Mouse (Mus musculus) midbrain, embryonic 16.5 days (tissue): ENCODE results near the gene Morn5. TPM values are rescaled to one million over a fixed set of nuclear protein-coding genes. Genes with fewer than 3 reads are reported as not detected.

ENCODE experiments used
- ATAC-seq: fragments of 200-750 bp; cut with Nextera tagmentation; 2 replicates; pipeline ENCODE4 v1.8.0; 2017; ENCODE audit warnings: moderate TSS enrichment
- H3K27ac ChIP-seq: fragments of 300-500 bp; sonication (generic); 2 replicates; pipeline ENCODE4 v1.5.1; 2014; ENCODE audit warnings: mild to moderate bottlenecking, low read length, mixed read lengths
- H3K27me3 ChIP-seq: fragments of 300-500 bp; sonication (generic); 2 replicates; pipeline ENCODE4 v1.6.1; 2014; ENCODE audit warnings: low read depth, low read length, mixed read lengths; ENCODE audit not compliant: control insufficient read depth, insufficient read depth
- H3K36me3 ChIP-seq: fragments of 300-500 bp; sonication (generic); 2 replicates; pipeline ENCODE4 v1.6.1; 2014; ENCODE audit warnings: mild to moderate bottlenecking, low read length, moderate library complexity, mixed read lengths; ENCODE audit not compliant: control insufficient read depth, insufficient read depth
- H3K4me1 ChIP-seq: fragments of 300-500 bp; sonication (generic); 2 replicates; pipeline ENCODE4 v1.6.1; 2014; ENCODE audit warnings: mild to moderate bottlenecking, low read length, mixed read lengths; ENCODE audit not compliant: control insufficient read depth, insufficient read depth
- H3K4me2 ChIP-seq: fragments of 300-500 bp; sonication (generic); 2 replicates; pipeline ENCODE4 v1.6.1; 2014; ENCODE audit warnings: mild to moderate bottlenecking, low read length, mixed read lengths
- H3K4me3 ChIP-seq: fragments of 300-500 bp; sonication (generic); 2 replicates; pipeline ENCODE4 v1.5.1; 2014; ENCODE audit warnings: low read depth, mild to moderate bottlenecking, low read length, moderate library complexity, mixed read lengths
- H3K9ac ChIP-seq: fragments of 300-500 bp; sonication (generic); 2 replicates; pipeline ENCODE4 v1.6.1; 2014; ENCODE audit warnings: low read depth, low read length, mixed read lengths
- H3K9me3 ChIP-seq: fragments of 300-500 bp; sonication (generic); replicated peaks from 2 replicates; pipeline ENCODE4 v1.6.1; 2014; ENCODE audit warnings: mild to moderate bottlenecking, low read length, mixed read lengths; ENCODE audit not compliant: control insufficient read depth, poor library complexity, severe bottlenecking
- WGBS: fragments of 180-500 bp; shearing (Covaris S2); extraction: QIAGEN DNeasy Blood & Tissue Kit; methylation state at CpG from one replicate; pipeline ENCODE4 v1.1.7; 2014; 5-methylcytosine and 5-hydroxymethylcytosine counted together
- polyA plus RNA-seq: library from polyadenylated mRNA; unstranded; fragments of >200 nt; fragmentation: Nextera tagmentation; extraction: Ambion mirVana; gene quantifications from 2 replicates; pipeline ENCODE4 v1.2.1, GENCODE M21; 2015

The Morn5 gene
- polyA plus RNA-seq, 1 experiment from 2014 or later = 3.5 TPM

DNA sequence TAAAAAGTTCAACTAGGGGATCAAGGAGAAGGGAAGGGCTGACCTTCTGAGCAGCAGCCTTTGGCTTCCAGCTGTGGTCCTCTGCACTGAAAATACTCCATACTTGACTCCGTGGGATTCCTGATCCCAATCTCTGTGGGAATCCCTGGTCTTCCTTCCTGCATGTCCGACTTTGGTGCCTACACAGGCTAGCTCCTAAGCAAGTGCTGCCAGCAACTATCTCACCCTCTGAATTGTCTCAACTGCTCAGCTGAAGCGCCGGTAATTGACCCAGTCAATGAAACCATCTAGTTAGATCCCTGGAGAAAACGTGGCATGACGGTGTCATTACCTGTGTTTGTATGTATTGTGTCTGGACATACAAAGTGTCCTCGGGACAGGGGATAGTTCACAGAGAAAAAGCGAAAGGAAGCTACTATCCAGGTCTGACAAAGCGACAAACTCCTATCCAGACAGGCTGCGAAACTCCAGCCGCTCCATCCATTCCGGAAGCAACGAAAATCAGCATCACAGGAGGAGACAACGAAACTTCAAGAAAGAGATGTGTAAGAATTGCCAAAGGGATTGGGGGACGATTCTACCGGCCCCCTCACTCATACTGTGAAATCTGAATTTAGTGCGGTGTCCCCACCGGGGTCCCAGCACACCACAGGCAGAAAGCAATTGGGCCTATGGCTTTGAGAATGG, 48.0 kb downstream of the Morn5 start:
- WGBS = 2% methylated on average over 18 of the region's 18 CpGs
- H3K9ac ChIP-seq = no peak overlapping the region
- H3K27ac ChIP-seq = no peak overlapping the region
- H3K4me1 ChIP-seq = peaks cover 6% of the 10 kb centered on the region; the same call in 1 of the 2 replicates
- no peak overlapping the region for H3K4me2 ChIP-seq
- peaks cover 87% of the 10 kb centered on the region for H3K27me3 ChIP-seq
- no peaks in the 10 kb centered on the region for H3K9me3 ChIP-seq
- H3K4me3 ChIP-seq = no peak overlapping the region
- no peaks in the 10 kb centered on the region for H3K36me3 ChIP-seq
- ATAC-seq = no peak

DNA sequence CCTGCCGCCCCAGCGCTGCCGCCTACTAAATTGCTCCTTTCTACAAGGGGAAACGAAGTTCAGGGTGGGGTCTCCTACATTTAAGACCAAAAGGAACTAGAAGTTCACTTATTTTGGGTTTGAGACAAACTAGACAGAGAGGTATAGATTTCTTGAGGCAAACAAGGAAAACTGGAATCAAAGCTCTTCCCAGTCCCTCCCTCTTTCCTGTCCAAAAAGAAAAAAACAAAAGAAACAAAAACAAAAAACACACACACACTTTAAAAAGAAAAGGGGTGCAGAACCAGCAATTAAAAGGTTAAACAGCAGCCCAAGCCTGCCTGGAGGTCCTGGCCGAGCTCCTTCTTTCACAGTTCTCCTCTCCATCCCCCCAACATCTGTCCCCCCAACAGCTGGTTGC, 48.8 kb downstream of the Morn5 start:
- Histone ChIP-seq H3K9ac (no peak overlapping the region), H3K4me3 (no peak overlapping the region), H3K4me1 (peaks cover 13% of the 10 kb centered on the region), H3K27ac (no peak overlapping the region), H3K9me3 (no peaks in the 10 kb centered on the region), H3K27me3 (peaks cover 87% of the 10 kb centered on the region), H3K36me3 (no peaks in the 10 kb centered on the region), H3K4me2 (no peak overlapping the region)
- 4% methylated on average over 5 of the region's 5 CpGs for WGBS
- no peak for ATAC-seq

DNA sequence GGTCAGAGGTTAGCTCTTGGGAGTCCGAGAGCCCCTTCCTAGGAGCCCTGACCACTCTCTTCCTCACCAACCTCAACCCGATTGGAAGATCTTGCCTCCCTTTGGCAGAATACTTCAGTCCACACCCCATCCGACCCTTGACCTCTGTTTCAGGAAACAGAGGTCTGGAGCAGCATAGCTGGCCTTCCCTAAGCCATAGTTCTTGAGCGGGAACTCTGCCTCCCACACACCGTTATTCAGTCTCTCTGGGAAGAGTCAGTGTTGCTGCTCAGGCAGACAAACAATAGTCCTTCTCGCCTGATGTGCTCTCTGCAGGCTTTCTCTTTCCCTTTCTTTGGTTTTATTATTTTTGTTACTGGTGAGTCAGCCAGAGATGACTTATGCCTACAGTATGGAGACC, 50.5 kb downstream of the Morn5 start:
- Histone ChIP-seq H3K27ac (no peak overlapping the region), H3K9me3 (no peaks in the 10 kb centered on the region), H3K4me2 (no peak overlapping the region), H3K36me3 (no peaks in the 10 kb centered on the region), H3K4me3 (no peak overlapping the region), H3K27me3 (peaks cover 76% of the 10 kb centered on the region), H3K4me1 (peaks cover 23% of the 10 kb centered on the region), H3K9ac (no peak overlapping the region)
- 13% methylated on average over 6 of the region's 6 CpGs for WGBS
- ATAC-seq = no peak

DNA sequence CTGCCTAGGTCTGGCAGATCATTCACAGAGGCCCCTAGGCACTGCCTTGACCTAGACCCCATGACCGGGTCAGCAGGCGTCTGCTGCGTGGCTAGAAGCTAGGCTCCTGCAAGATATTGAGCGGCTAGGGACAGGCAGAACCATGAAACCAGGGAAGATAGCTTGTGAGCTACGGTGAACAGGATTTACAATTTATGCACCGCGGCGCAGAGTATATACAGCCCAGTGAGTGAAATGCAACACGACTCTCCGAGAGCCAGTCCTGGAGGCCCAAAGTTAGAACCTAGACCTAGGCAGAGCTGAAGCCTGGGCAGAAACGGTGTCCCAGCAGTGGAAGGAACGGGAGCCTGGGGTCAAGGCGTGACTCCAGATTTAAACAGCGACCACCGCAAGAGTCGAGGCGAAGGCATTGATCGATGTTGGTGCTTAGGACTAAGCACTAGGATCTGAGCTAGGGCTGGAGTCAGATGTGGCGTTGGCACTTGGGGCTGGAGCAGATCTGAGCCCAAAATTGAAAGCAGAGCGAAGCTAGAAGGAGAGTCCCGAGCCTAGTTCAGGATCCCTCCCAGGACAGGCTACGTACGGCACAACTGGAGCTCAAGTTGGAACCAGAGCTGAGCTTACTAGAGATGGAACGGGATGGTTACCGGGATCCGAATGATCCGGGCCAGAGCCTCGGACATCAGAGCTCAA, 52.8 kb downstream of the Morn5 start:
- Histone ChIP-seq H3K9me3 (no peaks in the 10 kb centered on the region), H3K36me3 (no peaks in the 10 kb centered on the region), H3K9ac (0 out of 2 replicates have a peak overlapping the region, but pooled peaks have one; percentile 10), H3K4me3 (peak overlapping the region; percentile 14; the same call in 1 of the 2 replicates), H3K4me2 (peak overlapping the region; percentile 2; the same call in 1 of the 2 replicates), H3K4me1 (peaks cover 31% of the 10 kb centered on the region), H3K27ac (no peak overlapping the region), H3K27me3 (peaks cover 71% of the 10 kb centered on the region)
- ATAC-seq = no peak
- 3% methylated on average over 28 of the region's 28 CpGs for WGBS

DNA sequence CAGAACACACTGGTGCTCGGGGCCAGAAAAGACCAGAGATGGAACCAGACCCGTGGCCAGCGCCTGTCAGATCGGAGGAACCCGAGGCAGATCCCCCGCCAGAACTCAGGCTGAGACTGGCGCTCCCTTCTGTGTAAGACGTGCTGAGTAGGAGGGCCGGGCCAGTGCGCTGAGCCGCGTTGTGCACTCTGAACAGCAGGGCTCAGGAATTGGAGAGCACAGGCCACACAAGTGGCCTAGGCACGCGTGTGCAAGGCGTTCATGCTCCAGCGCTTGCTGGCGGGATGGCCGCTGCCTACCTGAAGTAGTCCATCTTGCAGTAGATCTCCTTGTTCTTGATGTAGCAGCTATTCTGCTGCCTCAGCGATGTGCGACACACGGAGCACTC, 53.3 kb downstream of the Morn5 start:
- Histone ChIP-seq H3K4me3 (peak overlapping the region; percentile 14; the same call in 1 of the 2 replicates), H3K9me3 (no peaks in the 10 kb centered on the region), H3K4me1 (peaks cover 31% of the 10 kb centered on the region), H3K27me3 (peaks cover 73% of the 10 kb centered on the region), H3K4me2 (peak overlapping the region; percentile 2; the same call in 1 of the 2 replicates), H3K27ac (no peak overlapping the region), H3K36me3 (no peaks in the 10 kb centered on the region), H3K9ac (0 out of 2 replicates have a peak overlapping the region, but pooled peaks have one; percentile 10)
- under 1% methylated on average over 21 of the region's 21 CpGs for WGBS
- no peak for ATAC-seq

DNA sequence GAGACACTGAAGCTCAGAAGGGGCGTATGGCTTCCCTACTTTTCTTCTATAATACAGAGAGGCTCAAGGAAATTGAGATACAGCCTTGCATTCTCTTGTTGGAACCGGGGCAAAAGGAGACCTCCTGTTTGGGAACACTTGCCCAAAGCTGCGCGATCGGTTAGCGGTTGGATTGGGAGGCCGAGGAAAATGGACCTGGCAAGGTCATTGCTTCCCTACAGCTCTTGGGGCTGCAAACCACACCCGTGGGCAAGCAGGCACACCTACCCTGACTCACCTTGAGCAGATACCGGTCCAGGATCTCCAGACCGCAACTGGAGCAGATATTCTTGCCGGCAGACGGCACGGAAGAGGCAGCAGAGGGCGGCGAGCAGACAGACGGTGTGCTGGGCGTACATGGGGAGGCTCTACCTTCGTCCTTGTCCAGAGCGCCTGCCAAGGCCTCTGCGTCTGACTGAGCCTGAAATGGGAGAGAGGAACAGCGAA, 53.9 kb downstream of the Morn5 start:
- Histone ChIP-seq H3K9me3 (no peaks in the 10 kb centered on the region), H3K27me3 (peaks cover 73% of the 10 kb centered on the region), H3K27ac (no peak overlapping the region), H3K4me3 (peak overlapping the region; percentile 20; the same call in 1 of the 2 replicates), H3K36me3 (no peaks in the 10 kb centered on the region), H3K4me1 (peaks cover 31% of the 10 kb centered on the region), H3K4me2 (peak overlapping the region; percentile 2; the same call in 1 of the 2 replicates), H3K9ac (no peak overlapping the region)
- 2% methylated on average over 21 of the region's 21 CpGs for WGBS
- ATAC-seq = no peak

GRCm38 (mm10) chr2:36103555-36104367, 54.5 kb downstream of the Morn5 start:
- Histone ChIP-seq H3K36me3 (no peaks in the 10 kb centered on the region), H3K4me3 (peak overlapping the region; percentile 20), H3K9ac (no peak overlapping the region), H3K27me3 (peaks cover 66% of the 10 kb centered on the region), H3K27ac (no peak overlapping the region), H3K4me2 (peak overlapping the region; percentile 63), H3K9me3 (no peaks in the 10 kb centered on the region), H3K4me1 (peaks cover 31% of the 10 kb centered on the region)
- WGBS = under 1% methylated on average over 38 of the region's 38 CpGs
- ATAC-seq = no peak

DNA sequence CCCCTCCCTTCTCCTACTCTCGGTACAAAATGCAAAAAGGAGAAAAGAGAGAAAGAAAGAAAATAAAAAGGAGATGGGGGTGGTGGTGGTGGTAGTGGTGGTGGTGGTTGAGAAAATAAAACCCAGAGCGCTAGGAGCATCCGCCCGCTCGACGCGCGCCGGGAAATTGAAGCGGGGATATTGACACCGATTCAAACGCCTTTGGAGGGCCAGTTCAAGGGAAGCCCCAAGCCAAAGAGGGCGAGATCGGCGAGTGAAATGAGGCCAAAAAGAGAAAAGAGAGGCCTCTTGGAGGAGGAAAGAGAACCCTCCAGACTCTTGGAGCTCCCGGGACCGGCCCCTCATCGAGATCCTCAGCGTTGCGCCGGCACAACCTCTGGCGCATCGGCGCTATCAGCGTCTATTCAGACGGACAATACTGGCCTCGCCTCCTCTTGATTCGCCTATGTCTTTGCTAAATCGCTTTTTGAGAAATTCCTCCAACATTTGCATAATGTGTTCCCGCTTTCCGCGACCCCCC, 55.2 kb downstream of the Morn5 start:
- Histone ChIP-seq H3K36me3 (no peaks in the 10 kb centered on the region), H3K27me3 (peaks cover 66% of the 10 kb centered on the region), H3K4me2 (peak overlapping the region; percentile 63), H3K4me1 (peaks cover 31% of the 10 kb centered on the region), H3K9me3 (no peaks in the 10 kb centered on the region), H3K4me3 (peak overlapping the region; percentile 37), H3K27ac (no peak overlapping the region), H3K9ac (peak overlapping the region; percentile 34; the same call in 1 of the 2 replicates)
- under 1% methylated on average over 32 of the region's 32 CpGs for WGBS
- no peak for ATAC-seq
